Mouse (Mus musculus): ENCODE results near the gene Cacnb3. TPM values are rescaled to one million over a fixed set of nuclear protein-coding genes. Genes with fewer than 3 reads are reported as not detected.

The Cacnb3 gene
- polyA plus RNA-seq, 2 experiments = 0.42 to 0.85 TPM

- no peak for DNase-seq (ENCODE audit: low read depth in 3 of 3, low spot score in 3 of 3)
- no peaks in the 10 kb centered on the region for H3K36me3 ChIP-seq (replicated peaks; ENCODE audit: control insufficient read depth, insufficient read depth, low read depth)
- 14% methylated on average over 1 of the region's 1 CpGs for WGBS (ENCODE audit: insufficient replicate concordance)
- no peak overlapping the region for H3K9ac ChIP-seq (replicated peaks)
- TF ChIP-seq EP300 (IDR thresholded peaks at IDR 0.05; ENCODE audit: low read depth) (no peak), CTCF (IDR thresholded peaks at IDR 0.05; ENCODE audit: low read depth) (no peak)
- H3K4me1 ChIP-seq (replicated peaks; ENCODE audit: control insufficient read depth in 2 of 2, insufficient read depth in 2 of 2, low read length in 1 of 2) = no peaks in the 10 kb centered on the region
- no peaks in the 10 kb centered on the region for H3K9me3 ChIP-seq (ENCODE audit: control insufficient read depth, low read length)
- H3K27ac ChIP-seq = no peak overlapping the region
- peaks cover 3% of the 10 kb centered on the region for H3K27me3 ChIP-seq (ENCODE audit: control insufficient read depth, insufficient read depth, low read length)
- no peak overlapping the region for H3K4me2 ChIP-seq (ENCODE audit: low read depth)
- no peak overlapping the region for H3K4me3 ChIP-seq (ENCODE audit: insufficient read depth in 1 of 2, low read depth in 2 of 2, low read length in 2 of 2)
- ATAC-seq (ENCODE audit: insufficient read depth) = no peak
Observed at GRCm38 (mm10) chr15:98683746-98684145, 53.1 kb downstream of the Cacnb3 start.

GRCm38 (mm10) chr15:98685926-98686325 is 55.3 kb downstream of the Cacnb3 start:
- ATAC-seq (ENCODE audit: insufficient read depth) (no peak), DNase-seq (ENCODE audit: low read depth in 3 of 3, low spot score in 3 of 3) (no peak)
- H3K4me1 ChIP-seq (replicated peaks; ENCODE audit: control insufficient read depth in 2 of 2, insufficient read depth in 2 of 2, low read length in 1 of 2) = no peaks in the 10 kb centered on the region
- H3K27ac ChIP-seq = no peak overlapping the region
- H3K9ac ChIP-seq (replicated peaks) = no peak overlapping the region
- no peaks in the 10 kb centered on the region for H3K36me3 ChIP-seq (replicated peaks; ENCODE audit: control insufficient read depth, insufficient read depth, low read depth)
- H3K27me3 ChIP-seq (ENCODE audit: control insufficient read depth, insufficient read depth, low read length) = no peaks in the 10 kb centered on the region; the same call in 1 of the 2 replicates
- TF ChIP-seq CTCF (IDR thresholded peaks at IDR 0.05; ENCODE audit: low read depth) = peak; percentile 35
- TF ChIP-seq EP300 (IDR thresholded peaks at IDR 0.05; ENCODE audit: low read depth) = no peak
- WGBS (ENCODE audit: insufficient replicate concordance) = 59% methylated on average over 3 of the region's 3 CpGs
- H3K4me2 ChIP-seq (ENCODE audit: low read depth) = no peak overlapping the region
- no peaks in the 10 kb centered on the region for H3K9me3 ChIP-seq (ENCODE audit: control insufficient read depth, low read length)
- H3K4me3 ChIP-seq (ENCODE audit: insufficient read depth in 1 of 2, low read depth in 2 of 2, low read length in 2 of 2) = no peak overlapping the region

GRCm38 (mm10) chr15:98689682-98690081 is 59.0 kb downstream of the Cacnb3 start:
- no peak overlapping the region for H3K27ac ChIP-seq
- DNase-seq (ENCODE audit: low read depth in 3 of 3, low spot score in 3 of 3) = no peak
- H3K4me3 ChIP-seq (ENCODE audit: insufficient read depth in 1 of 2, low read depth in 2 of 2, low read length in 2 of 2) = no peak overlapping the region
- no peaks in the 10 kb centered on the region for H3K36me3 ChIP-seq (replicated peaks; ENCODE audit: control insufficient read depth, insufficient read depth, low read depth)
- H3K4me1 ChIP-seq (replicated peaks; ENCODE audit: control insufficient read depth in 2 of 2, insufficient read depth in 2 of 2, low read length in 1 of 2) = no peaks in the 10 kb centered on the region; a peak in 1 of 4 replicates
- ATAC-seq (ENCODE audit: insufficient read depth) = no peak
- H3K9ac ChIP-seq (replicated peaks) = no peak overlapping the region
- 59% methylated on average over 2 of the region's 2 CpGs for WGBS (ENCODE audit: insufficient replicate concordance)
- H3K4me2 ChIP-seq (ENCODE audit: low read depth) = no peak overlapping the region
- H3K27me3 ChIP-seq (ENCODE audit: control insufficient read depth, insufficient read depth, low read length) = no peaks in the 10 kb centered on the region
- H3K9me3 ChIP-seq (ENCODE audit: control insufficient read depth, low read length) = no peaks in the 10 kb centered on the region
- TF ChIP-seq EP300 (IDR thresholded peaks at IDR 0.05; ENCODE audit: low read depth) (no peak), CTCF (IDR thresholded peaks at IDR 0.05; ENCODE audit: low read depth) (no peak)

GRCm38 (mm10) chr15:98691486-98692147 is 61.0 kb downstream of the Cacnb3 start:
- H3K27me3 ChIP-seq (ENCODE audit: control insufficient read depth, insufficient read depth, low read length) = no peaks in the 10 kb centered on the region
- H3K27ac ChIP-seq = no peak overlapping the region
- H3K4me1 ChIP-seq (replicated peaks; ENCODE audit: control insufficient read depth in 2 of 2, insufficient read depth in 2 of 2, low read length in 1 of 2) = peaks cover 0 to 4% of the 10 kb centered on the region in 2 experiments; a peak in 1 of 4 replicates
- no peaks in the 10 kb centered on the region for H3K9me3 ChIP-seq (ENCODE audit: control insufficient read depth, low read length)
- no peak overlapping the region for H3K9ac ChIP-seq (replicated peaks)
- no peak for DNase-seq (ENCODE audit: low read depth in 3 of 3, low spot score in 3 of 3)
- 75% methylated on average over 7 of the region's 7 CpGs for WGBS (ENCODE audit: insufficient replicate concordance)
- no peaks in the 10 kb centered on the region for H3K36me3 ChIP-seq (replicated peaks; ENCODE audit: control insufficient read depth, insufficient read depth, low read depth)
- no peak overlapping the region for H3K4me3 ChIP-seq (ENCODE audit: insufficient read depth in 1 of 2, low read depth in 2 of 2, low read length in 2 of 2)
- ATAC-seq (ENCODE audit: insufficient read depth) = no peak
- no peak for TF ChIP-seq EP300 (IDR thresholded peaks at IDR 0.05; ENCODE audit: low read depth)
- TF ChIP-seq CTCF (IDR thresholded peaks at IDR 0.05; ENCODE audit: low read depth) = no peak
- no peak overlapping the region for H3K4me2 ChIP-seq (ENCODE audit: low read depth)

- H3K4me2 ChIP-seq (ENCODE audit: low read depth) = no peak overlapping the region
- ATAC-seq (ENCODE audit: insufficient read depth) = no peak
- no peak overlapping the region for H3K27ac ChIP-seq
Observed at GRCm38 (mm10) chr15:98692171-98692715, 61.6 kb downstream of the Cacnb3 start.

More at GRCm38 (mm10) chr15:98692171-98692715, 61.6 kb downstream of the Cacnb3 start:
- Histone ChIP-seq H3K36me3 (replicated peaks; ENCODE audit: control insufficient read depth, insufficient read depth, low read depth) (no peaks in the 10 kb centered on the region), H3K9me3 (ENCODE audit: control insufficient read depth, low read length) (no peaks in the 10 kb centered on the region), H3K27me3 (ENCODE audit: control insufficient read depth, insufficient read depth, low read length) (no peaks in the 10 kb centered on the region), H3K9ac (replicated peaks) (no peak overlapping the region), H3K4me3 (ENCODE audit: insufficient read depth in 1 of 2, low read depth in 2 of 2, low read length in 2 of 2) (no peak overlapping the region), H3K4me1 (replicated peaks; ENCODE audit: control insufficient read depth in 2 of 2, insufficient read depth in 2 of 2, low read length in 1 of 2) (peaks cover 0 to 4% of the 10 kb centered on the region in 2 experiments; a peak in 1 of 4 replicates)
- no peak for DNase-seq (ENCODE audit: low read depth in 3 of 3, low spot score in 3 of 3)
- TF ChIP-seq EP300 (IDR thresholded peaks at IDR 0.05; ENCODE audit: low read depth) (no peak), CTCF (IDR thresholded peaks at IDR 0.05; ENCODE audit: low read depth) (no peak)
- 33% methylated on average over 11 of the region's 11 CpGs for WGBS (ENCODE audit: insufficient replicate concordance)

Other genes starting within 250 kb of the Cacnb3 start
- not detected in 2 replicates for gene Olfr283, start 249.9 kb upstream of the Cacnb3 start, polyA plus RNA-seq (2012; rRNA removed)
- gene Olfr283, start 249.9 kb upstream of the Cacnb3 start, polyA plus RNA-seq (2014; fragmentation: Nextera tagmentation; extraction: Ambion mirVana) = not detected in 2 replicates
- gene Olfr282, start 199.6 kb upstream of the Cacnb3 start, polyA plus RNA-seq (2012; rRNA removed) = not detected in 2 replicates
- not detected in 2 replicates for gene Olfr282, start 199.6 kb upstream of the Cacnb3 start, polyA plus RNA-seq (2014; fragmentation: Nextera tagmentation; extraction: Ambion mirVana)
- gene Olfr281, start 178.3 kb upstream of the Cacnb3 start, polyA plus RNA-seq (2012; rRNA removed) = not detected in 2 replicates
- not detected in 2 replicates for gene Olfr281, start 178.3 kb upstream of the Cacnb3 start, polyA plus RNA-seq (2014; fragmentation: Nextera tagmentation; extraction: Ambion mirVana)
- not detected in 2 replicates for gene OR5BS1P, start 160.9 kb upstream of the Cacnb3 start, polyA plus RNA-seq (2012; rRNA removed)
- gene OR5BS1P, start 160.9 kb upstream of the Cacnb3 start, polyA plus RNA-seq (2014; fragmentation: Nextera tagmentation; extraction: Ambion mirVana) = not detected in 2 replicates
- gene Lalba, start 148.1 kb upstream of the Cacnb3 start, polyA plus RNA-seq (2012; rRNA removed) = not detected in 2 replicates
- not detected in 2 replicates for gene Lalba, start 148.1 kb upstream of the Cacnb3 start, polyA plus RNA-seq (2014; fragmentation: Nextera tagmentation; extraction: Ambion mirVana)
- not detected in 2 replicates for gene Olfr279, start 138.4 kb upstream of the Cacnb3 start, polyA plus RNA-seq (2012; rRNA removed)
- gene Olfr279, start 138.4 kb upstream of the Cacnb3 start, polyA plus RNA-seq (2014; fragmentation: Nextera tagmentation; extraction: Ambion mirVana) = not detected in 2 replicates
- 17.5 and 21.7 TPM in 2 replicates for gene Kansl2, start 96.6 kb upstream of the Cacnb3 start, polyA plus RNA-seq (2012; rRNA removed)
- gene Kansl2, start 96.6 kb upstream of the Cacnb3 start, polyA plus RNA-seq (2014; fragmentation: Nextera tagmentation; extraction: Ambion mirVana) = 31.1 and 35.6 TPM in 2 replicates
- 6.1 and 8.2 TPM in 2 replicates for gene Ccnt1, start 59.9 kb upstream of the Cacnb3 start, polyA plus RNA-seq (2012; rRNA removed)
- gene Ccnt1, start 59.9 kb upstream of the Cacnb3 start, polyA plus RNA-seq (2014; fragmentation: Nextera tagmentation; extraction: Ambion mirVana) = 23.7 and 24.7 TPM in 2 replicates
- gene 4930415O20Rik, start 59.8 kb upstream of the Cacnb3 start, polyA plus RNA-seq (2012; rRNA removed) = not detected in 2 replicates
- gene 4930415O20Rik, start 59.8 kb upstream of the Cacnb3 start, polyA plus RNA-seq (2014; fragmentation: Nextera tagmentation; extraction: Ambion mirVana) = not detected in 2 replicates
- gene Adcy6, start 20.8 kb upstream of the Cacnb3 start, polyA plus RNA-seq (2012; rRNA removed) = 11.3 and 13.1 TPM in 2 replicates
- gene Adcy6, start 20.8 kb upstream of the Cacnb3 start, polyA plus RNA-seq (2014; fragmentation: Nextera tagmentation; extraction: Ambion mirVana) = 4.2 and 5.7 TPM in 2 replicates
- 16.5 and 23.4 TPM in 2 replicates for gene Ddx23, start 32.1 kb downstream of the Cacnb3 start, polyA plus RNA-seq (2012; rRNA removed)
- gene Ddx23, start 32.1 kb downstream of the Cacnb3 start, polyA plus RNA-seq (2014; fragmentation: Nextera tagmentation; extraction: Ambion mirVana) = 11.0 and 11.7 TPM in 2 replicates
- 0.25 and 0.67 TPM in 2 replicates for gene Rnd1, start 46.6 kb downstream of the Cacnb3 start, polyA plus RNA-seq (2012; rRNA removed)
- gene Rnd1, start 46.6 kb downstream of the Cacnb3 start, polyA plus RNA-seq (2014; fragmentation: Nextera tagmentation; extraction: Ambion mirVana) = 0.24 and 0.63 TPM in 2 replicates
- 0.01 TPM in 1 of 2 replicates, not detected in the other for gene Ccdc65, start 77.4 kb downstream of the Cacnb3 start, polyA plus RNA-seq (2012; rRNA removed)
- not detected in 2 replicates for gene Ccdc65, start 77.4 kb downstream of the Cacnb3 start, polyA plus RNA-seq (2014; fragmentation: Nextera tagmentation; extraction: Ambion mirVana)
- gene Fkbp11, start 97.4 kb downstream of the Cacnb3 start, polyA plus RNA-seq (2012; rRNA removed) = 61.1 and 70.1 TPM in 2 replicates
- gene Fkbp11, start 97.4 kb downstream of the Cacnb3 start, polyA plus RNA-seq (2014; fragmentation: Nextera tagmentation; extraction: Ambion mirVana) = 119 and 123 TPM in 2 replicates
- gene Arf3, start 132.4 kb downstream of the Cacnb3 start, polyA plus RNA-seq (2012; rRNA removed) = 16.4 and 18.1 TPM in 2 replicates
- gene Arf3, start 132.4 kb downstream of the Cacnb3 start, polyA plus RNA-seq (2014; fragmentation: Nextera tagmentation; extraction: Ambion mirVana) = 6.6 and 7.9 TPM in 2 replicates
- gene Wnt10b, start 147.3 kb downstream of the Cacnb3 start, polyA plus RNA-seq (2012; rRNA removed) = 0.03 TPM in 2 replicates
- gene Wnt10b, start 147.3 kb downstream of the Cacnb3 start, polyA plus RNA-seq (2014; fragmentation: Nextera tagmentation; extraction: Ambion mirVana) = not detected in 2 replicates
- gene Wnt1, start 159.0 kb downstream of the Cacnb3 start, polyA plus RNA-seq (2012; rRNA removed) = not detected in 2 replicates
- not detected in 2 replicates for gene Wnt1, start 159.0 kb downstream of the Cacnb3 start, polyA plus RNA-seq (2014; fragmentation: Nextera tagmentation; extraction: Ambion mirVana)
- gene Ddn, start 178.7 kb downstream of the Cacnb3 start, polyA plus RNA-seq (2012; rRNA removed) = 0.03 and 0.04 TPM in 2 replicates
- not detected in 2 replicates for gene Ddn, start 178.7 kb downstream of the Cacnb3 start, polyA plus RNA-seq (2014; fragmentation: Nextera tagmentation; extraction: Ambion mirVana)
- gene Prkag1, start 200.7 kb downstream of the Cacnb3 start, polyA plus RNA-seq (2012; rRNA removed) = 77.4 and 83.3 TPM in 2 replicates
- gene Prkag1, start 200.7 kb downstream of the Cacnb3 start, polyA plus RNA-seq (2014; fragmentation: Nextera tagmentation; extraction: Ambion mirVana) = 78.3 and 85.3 TPM in 2 replicates
- 4.3 and 5.7 TPM in 2 replicates for gene Kmt2d, start 240.4 kb downstream of the Cacnb3 start, polyA plus RNA-seq (2012; rRNA removed)
- gene Kmt2d, start 240.4 kb downstream of the Cacnb3 start, polyA plus RNA-seq (2014; fragmentation: Nextera tagmentation; extraction: Ambion mirVana) = 3.9 and 4.3 TPM in 2 replicates